Mouse (Mus musculus) liver, embryonic 14.5 days (tissue): ENCODE results near the gene Slc9a2.

Source experiments
- CTCF ChIP-seq: IDR thresholded peaks from 2 replicates; pipeline ENCODE4 v1.5.1; 2016; ENCODE audit warnings: antibody characterized with exemption, low read depth, control low read depth
- EP300 ChIP-seq: IDR thresholded peaks from 2 replicates; pipeline ENCODE4 v1.6.1; 2016; ENCODE audit warnings: antibody characterized with exemption, low read depth

- TF ChIP-seq CTCF = peak; percentile 84
- TF ChIP-seq EP300 = no peak
Observed at GRCm38 (mm10) chr1:40797348-40797747, 117.0 kb downstream of the Slc9a2 start.
